Mouse (Mus musculus): ENCODE data around the gene Pex16. TPM values are rescaled to one million over a fixed set of nuclear protein-coding genes. Genes with fewer than 3 reads are reported as not detected.
A peak's percentile ranks its signal among the peaks of the same experiment; 100 is the strongest.

Gene Pex16
- polyA plus RNA-seq, 1 experiment from 2014 or later, result 30.8 TPM

- no peak for ATAC-seq
- no peak for DNase-seq (ENCODE audit: low spot score)
- TF ChIP-seq EP300 (IDR thresholded peaks at IDR 0.05) (no peak), CTCF (IDR thresholded peaks at IDR 0.05) (no peak)
- H3K27me3 ChIP-seq (replicated peaks; ENCODE audit: insufficient read depth, low read length), result no peaks in the 10 kb centered on the region
- H3K4me3 ChIP-seq (ENCODE audit: low read depth, low read length), result no peak overlapping the region
- H3K4me2 ChIP-seq (replicated peaks; ENCODE audit: low read depth, low read length), result no peak overlapping the region
- H3K27ac ChIP-seq (ENCODE audit: low read length), result no peak overlapping the region
- H3K9ac ChIP-seq (replicated peaks; ENCODE audit: low read depth), result no peak overlapping the region
- no peaks in the 10 kb centered on the region for H3K4me1 ChIP-seq (ENCODE audit: insufficient read depth, low read depth, low read length)
- peaks cover 36% of the 10 kb centered on the region for H3K36me3 ChIP-seq (ENCODE audit: insufficient read depth, low read length)
- 76% methylated on average over 5 of the region's 5 CpGs for WGBS
- no peaks in the 10 kb centered on the region for H3K9me3 ChIP-seq (ENCODE audit: low read length)
These were observed 21.1 kb upstream of the Pex16 start for GRCm38 (mm10) chr2:92353402-92353801.

GRCm38 (mm10) chr2:92354224-92354623 lies 20.3 kb upstream of the Pex16 start:
- H3K4me3 ChIP-seq (ENCODE audit: low read depth, low read length), result no peak overlapping the region
- H3K9me3 ChIP-seq (ENCODE audit: low read length), result no peaks in the 10 kb centered on the region
- no peaks in the 10 kb centered on the region for H3K4me1 ChIP-seq (ENCODE audit: insufficient read depth, low read depth, low read length)
- WGBS, result 43% methylated on average over 6 of the region's 6 CpGs
- DNase-seq (ENCODE audit: low spot score) (no peak), ATAC-seq (peak; percentile 37; the same call in 1 of the 2 replicates)
- no peak overlapping the region for H3K27ac ChIP-seq (ENCODE audit: low read length)
- no peak overlapping the region for H3K4me2 ChIP-seq (replicated peaks; ENCODE audit: low read depth, low read length)
- peaks cover 36% of the 10 kb centered on the region for H3K36me3 ChIP-seq (ENCODE audit: insufficient read depth, low read length)
- H3K27me3 ChIP-seq (replicated peaks; ENCODE audit: insufficient read depth, low read length), result no peaks in the 10 kb centered on the region
- no peak overlapping the region for H3K9ac ChIP-seq (replicated peaks; ENCODE audit: low read depth)
- no peak for TF ChIP-seq EP300 (IDR thresholded peaks at IDR 0.05)

GRCm38 (mm10) chr2:92359301-92359700 lies 15.2 kb upstream of the Pex16 start:
- TF ChIP-seq CTCF (IDR thresholded peaks at IDR 0.05), result no peak
- no peak for TF ChIP-seq EP300 (IDR thresholded peaks at IDR 0.05)
- no peak overlapping the region for H3K4me2 ChIP-seq (replicated peaks; ENCODE audit: low read depth, low read length)
- no peaks in the 10 kb centered on the region for H3K4me1 ChIP-seq (ENCODE audit: insufficient read depth, low read depth, low read length)
- no peaks in the 10 kb centered on the region for H3K27me3 ChIP-seq (replicated peaks; ENCODE audit: insufficient read depth, low read length)
- H3K9ac ChIP-seq (replicated peaks; ENCODE audit: low read depth), result no peak overlapping the region
- H3K27ac ChIP-seq (ENCODE audit: low read length), result no peak overlapping the region
- no peak overlapping the region for H3K4me3 ChIP-seq (ENCODE audit: low read depth, low read length)
- ATAC-seq (peak; percentile 70), DNase-seq (ENCODE audit: low spot score) (peak; percentile 59)
- H3K36me3 ChIP-seq (ENCODE audit: insufficient read depth, low read length), result peaks cover 17% of the 10 kb centered on the region; the same call in 1 of the 2 replicates
- 43% methylated on average over 2 of the region's 2 CpGs for WGBS
- no peaks in the 10 kb centered on the region for H3K9me3 ChIP-seq (ENCODE audit: low read length)

GRCm38 (mm10) chr2:92360186-92360823 lies 14.2 kb upstream of the Pex16 start:
- H3K27me3 ChIP-seq (replicated peaks; ENCODE audit: insufficient read depth, low read length), result no peaks in the 10 kb centered on the region
- H3K36me3 ChIP-seq (ENCODE audit: insufficient read depth, low read length), result peaks cover 17% of the 10 kb centered on the region; the same call in 1 of the 2 replicates
- H3K4me1 ChIP-seq (ENCODE audit: insufficient read depth, low read depth, low read length), result no peaks in the 10 kb centered on the region
- DNase-seq (ENCODE audit: low spot score) (no peak), ATAC-seq (no peak)
- H3K4me3 ChIP-seq (ENCODE audit: low read depth, low read length), result no peak overlapping the region
- no peak overlapping the region for H3K27ac ChIP-seq (ENCODE audit: low read length)
- no peak for TF ChIP-seq EP300 (IDR thresholded peaks at IDR 0.05)
- 76% methylated on average over 25 of the region's 25 CpGs for WGBS
- no peak overlapping the region for H3K4me2 ChIP-seq (replicated peaks; ENCODE audit: low read depth, low read length)
- no peaks in the 10 kb centered on the region for H3K9me3 ChIP-seq (ENCODE audit: low read length)
- no peak overlapping the region for H3K9ac ChIP-seq (replicated peaks; ENCODE audit: low read depth)

DNA sequence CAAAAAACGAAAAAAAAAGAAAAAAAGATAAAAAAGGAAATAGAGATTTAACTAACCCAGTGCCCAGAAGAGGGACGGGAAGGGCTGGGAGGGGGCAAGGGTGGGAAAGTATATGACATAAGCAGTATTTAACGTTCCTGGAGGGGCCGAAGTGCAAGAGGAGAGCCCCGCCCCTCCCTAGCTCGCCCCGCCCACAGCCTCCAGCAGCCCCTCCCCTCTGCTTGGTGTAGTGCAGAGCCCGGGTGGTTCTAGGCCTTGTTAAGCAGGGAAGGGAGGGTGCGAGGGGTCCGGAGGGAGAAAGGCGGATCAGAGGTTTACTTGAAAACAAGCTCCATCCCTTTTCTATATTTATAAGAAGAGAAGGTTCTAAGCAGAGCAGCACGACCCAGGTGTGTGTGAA lies 13.6 kb upstream of the Pex16 start:
- DNase-seq (ENCODE audit: low spot score), result no peak
- H3K4me1 ChIP-seq (ENCODE audit: insufficient read depth, low read depth, low read length), result no peaks in the 10 kb centered on the region
- H3K36me3 ChIP-seq (ENCODE audit: insufficient read depth, low read length), result peaks cover 17% of the 10 kb centered on the region; the same call in 1 of the 2 replicates
- TF ChIP-seq CTCF (IDR thresholded peaks at IDR 0.05) (no peak), EP300 (IDR thresholded peaks at IDR 0.05) (no peak)
- H3K4me3 ChIP-seq (ENCODE audit: low read depth, low read length), result no peak overlapping the region
- no peak overlapping the region for H3K4me2 ChIP-seq (replicated peaks; ENCODE audit: low read depth, low read length)
- no peak overlapping the region for H3K27ac ChIP-seq (ENCODE audit: low read length)
- no peak overlapping the region for H3K9ac ChIP-seq (replicated peaks; ENCODE audit: low read depth)
- H3K9me3 ChIP-seq (ENCODE audit: low read length), result no peaks in the 10 kb centered on the region
- WGBS, result 35% methylated on average over 11 of the region's 12 CpGs
- ATAC-seq, result no peak
- H3K27me3 ChIP-seq (replicated peaks; ENCODE audit: insufficient read depth, low read length), result no peaks in the 10 kb centered on the region

- Histone ChIP-seq H3K27me3 (replicated peaks; ENCODE audit: insufficient read depth, low read length) (no peaks in the 10 kb centered on the region), H3K27ac (ENCODE audit: low read length) (no peak overlapping the region), H3K4me1 (ENCODE audit: insufficient read depth, low read depth, low read length) (no peaks in the 10 kb centered on the region), H3K4me2 (replicated peaks; ENCODE audit: low read depth, low read length) (no peak overlapping the region), H3K9ac (replicated peaks; ENCODE audit: low read depth) (no peak overlapping the region), H3K9me3 (ENCODE audit: low read length) (no peaks in the 10 kb centered on the region), H3K36me3 (ENCODE audit: insufficient read depth, low read length) (peaks cover 14% of the 10 kb centered on the region; the same call in 1 of the 2 replicates), H3K4me3 (ENCODE audit: low read depth, low read length) (no peak overlapping the region)
- ATAC-seq (no peak), DNase-seq (ENCODE audit: low spot score) (no peak)
- TF ChIP-seq CTCF (IDR thresholded peaks at IDR 0.05) (no peak), EP300 (IDR thresholded peaks at IDR 0.05) (no peak)
- WGBS, result 87% methylated on average over 8 of the region's 8 CpGs
These were observed 12.7 kb upstream of the Pex16 start for GRCm38 (mm10) chr2:92361795-92362194.
